Comparison of ENCODE assay signal across 24 mouse cellular contexts in genomic region chr1:164357995-164358394, GRCm38 (mm10).
"Had no signal": no experiment of that assay in that cellular context is flagged by ENCODE, and none has a peak within 500 bp of the region (broad histone marks: within the 10 kb centered on the region; RNA-seq: fewer than 3 reads in every experiment).

No protein-coding gene starts in this region.

- H3K4me3 ChIP-seq: heart, adult 2 months; heart, embryonic 13.5 days; heart, embryonic 15.5 days; hindbrain, embryonic 13.5 days; hindbrain, embryonic 15.5 days; kidney, embryonic 15.5 days; limb, embryonic 13.5 days; limb, embryonic 15.5 days; liver, embryonic 12.5 days had no signal

- H3K27me3 ChIP-seq: heart, embryonic 13.5 days; heart, embryonic 15.5 days; hindbrain, embryonic 13.5 days; hindbrain, embryonic 15.5 days; kidney, embryonic 15.5 days; limb, embryonic 13.5 days; limb, embryonic 15.5 days; liver, embryonic 12.5 days had no signal

- H3K4me1 ChIP-seq: heart, embryonic 15.5 days; kidney, embryonic 15.5 days; limb, embryonic 13.5 days; limb, embryonic 15.5 days; liver, embryonic 12.5 days had no signal

- DNase-seq: gastrocnemius, postnatal 25 days; heart, adult 2 months; heart, postnatal 14 days; heart, postnatal 36 days; kidney, adult 11 months; kidney, adult 2 months; kidney, adult 9 months; kidney, postnatal 14 days; kidney, postnatal 36 days; left cerebral cortex, postnatal 4 days; lung, adult 18-20 months had no signal

- H3K9ac ChIP-seq: heart, embryonic 13.5 days; heart, embryonic 15.5 days; hindbrain, embryonic 13.5 days; hindbrain, embryonic 15.5 days; kidney, embryonic 15.5 days; limb, embryonic 13.5 days; limb, embryonic 15.5 days; liver, embryonic 12.5 days; liver, embryonic 14.5 days had no signal

- H3K27ac ChIP-seq: heart, adult 2 months; heart, embryonic 13.5 days; heart, embryonic 15.5 days; hindbrain, embryonic 13.5 days; hindbrain, embryonic 15.5 days; hindbrain, postnatal 0 days; kidney, embryonic 15.5 days; kidney, postnatal 0 days; limb, embryonic 13.5 days; limb, embryonic 15.5 days; liver, embryonic 12.5 days; liver, embryonic 14.5 days had no signal

- H3K36me3 ChIP-seq: heart, embryonic 13.5 days; heart, embryonic 15.5 days; hindbrain, embryonic 13.5 days; hindbrain, embryonic 15.5 days; kidney, embryonic 15.5 days; limb, embryonic 13.5 days; limb, embryonic 15.5 days; liver, embryonic 12.5 days had no signal

- H3K9me3 ChIP-seq: heart, embryonic 13.5 days; heart, embryonic 15.5 days; hindbrain, embryonic 13.5 days; hindbrain, embryonic 15.5 days; kidney, embryonic 15.5 days; limb, embryonic 13.5 days; limb, embryonic 15.5 days; liver, embryonic 12.5 days had no signal

- H3K4me2 ChIP-seq: heart, embryonic 11.5 days; heart, embryonic 13.5 days; heart, embryonic 15.5 days; hindbrain, embryonic 13.5 days; hindbrain, embryonic 15.5 days; kidney, embryonic 15.5 days; limb, embryonic 13.5 days; limb, embryonic 15.5 days; liver, embryonic 12.5 days had no signal

- ATAC-seq: hindbrain, postnatal 0 days; intestine, embryonic 16.5 days; liver, embryonic 12.5 days had no signal
